Mouse (Mus musculus): Measurements from ENCODE around the gene Pdpr. TPM values are rescaled to one million over a fixed set of nuclear protein-coding genes. Genes with fewer than 3 reads are reported as not detected.
"Not testable (repeated sequence)": the region's sequence is repeated elsewhere in the genome, so short reads cannot be mapped to it uniquely, and the experiment has no call there.

Gene Pdpr
- polyA plus RNA-seq, 1 experiment from 2014 or later = 8.5 TPM

- no peak overlapping the region for H3K27ac ChIP-seq (ENCODE audit: low read depth, low read length)
- no peaks in the 10 kb centered on the region for H3K27me3 ChIP-seq (ENCODE audit: control insufficient read depth, insufficient read depth, low read length)
- H3K36me3 ChIP-seq (ENCODE audit: control insufficient read depth, insufficient read depth, low read length) = no peaks in the 10 kb centered on the region
- 34% methylated on average over 6 of the region's 6 CpGs for WGBS
- DNase-seq (ENCODE audit: low spot score) = no peak
- H3K4me1 ChIP-seq (replicated peaks; ENCODE audit: control insufficient read depth, insufficient read depth, low read length) = peaks cover 6% of the 10 kb centered on the region
- no peak overlapping the region for H3K4me3 ChIP-seq (ENCODE audit: low read depth, low read length)
- no peaks in the 10 kb centered on the region for H3K9me3 ChIP-seq (ENCODE audit: control insufficient read depth, low read length)
- no peak overlapping the region for H3K4me2 ChIP-seq (ENCODE audit: low read depth, low read length, severe bottlenecking)
- H3K9ac ChIP-seq (ENCODE audit: low read length) = no peak overlapping the region
- no peak for ATAC-seq (replicated peaks; ENCODE audit: low FRiP score)
Measured at GRCm38 (mm10) chr8:111079861-111080271, 14.6 kb upstream of the Pdpr start.

DNA sequence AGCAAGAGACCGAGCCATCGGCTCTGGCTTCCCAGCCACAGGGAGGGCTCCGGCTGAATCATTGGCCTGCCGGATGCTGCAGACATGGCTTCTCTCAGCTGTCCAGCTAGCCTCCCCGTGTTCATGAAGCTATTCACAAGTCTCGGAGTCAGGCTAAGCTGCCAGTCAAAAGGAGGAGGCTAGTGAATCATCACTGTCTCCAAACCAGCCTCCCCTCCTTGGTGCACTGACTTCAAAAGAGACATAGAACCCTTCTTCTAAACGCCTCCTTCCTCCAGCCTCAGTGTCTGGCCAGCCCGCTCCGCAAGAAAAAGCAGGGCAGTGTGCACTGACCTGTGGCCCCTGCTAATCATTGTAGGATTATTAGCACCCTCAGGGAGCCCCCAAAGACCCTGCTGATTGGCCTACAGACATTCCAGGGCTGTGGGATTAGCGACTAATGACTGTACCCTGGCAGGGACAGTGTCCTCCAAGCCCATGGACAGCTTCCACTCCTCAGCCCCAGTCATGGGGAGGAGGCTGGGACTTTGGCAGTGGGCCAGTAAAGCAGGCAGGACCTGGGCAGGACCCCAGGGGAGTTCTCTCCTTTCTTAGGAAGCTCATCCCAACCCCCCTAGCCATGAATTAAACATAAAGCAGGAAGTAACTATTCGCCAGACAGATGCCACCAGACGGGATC is 12.7 kb upstream of the Pdpr start:
- no peaks in the 10 kb centered on the region for H3K36me3 ChIP-seq (ENCODE audit: control insufficient read depth, insufficient read depth, low read length)
- H3K27ac ChIP-seq (ENCODE audit: low read depth, low read length) = no peak overlapping the region
- H3K9me3 ChIP-seq (ENCODE audit: control insufficient read depth, low read length) = no peaks in the 10 kb centered on the region
- H3K9ac ChIP-seq (ENCODE audit: low read length) = no peak overlapping the region; the same call in 1 of the 2 replicates
- ATAC-seq (replicated peaks; ENCODE audit: low FRiP score) = no peak
- 43% methylated on average over 12 of the region's 12 CpGs for WGBS
- H3K27me3 ChIP-seq (ENCODE audit: control insufficient read depth, insufficient read depth, low read length) = no peaks in the 10 kb centered on the region
- no peak for DNase-seq (ENCODE audit: low spot score)
- H3K4me1 ChIP-seq (replicated peaks; ENCODE audit: control insufficient read depth, insufficient read depth, low read length) = peaks cover 6% of the 10 kb centered on the region
- no peak overlapping the region for H3K4me3 ChIP-seq (ENCODE audit: low read depth, low read length)
- no peak overlapping the region for H3K4me2 ChIP-seq (ENCODE audit: low read depth, low read length, severe bottlenecking)

- not testable (repeated sequence) for H3K9me3 ChIP-seq (ENCODE audit: control insufficient read depth, low read length); H3K27me3 ChIP-seq (ENCODE audit: control insufficient read depth, insufficient read depth, low read length); H3K9ac ChIP-seq (ENCODE audit: low read length); DNase-seq (ENCODE audit: low spot score); H3K27ac ChIP-seq (ENCODE audit: low read depth, low read length); H3K36me3 ChIP-seq (ENCODE audit: control insufficient read depth, insufficient read depth, low read length); H3K4me1 ChIP-seq (replicated peaks; ENCODE audit: control insufficient read depth, insufficient read depth, low read length); H3K4me2 ChIP-seq (ENCODE audit: low read depth, low read length, severe bottlenecking); H3K4me3 ChIP-seq (ENCODE audit: low read depth, low read length); ATAC-seq (replicated peaks; ENCODE audit: low FRiP score)
- 93% methylated on average over 5 of the region's 5 CpGs for WGBS
Measured at GRCm38 (mm10) chr8:111083936-111084335, 10.5 kb upstream of the Pdpr start.

GRCm38 (mm10) chr8:111090126-111090525 is 4.3 kb upstream of the Pdpr start:
- DNase-seq (ENCODE audit: low spot score) (peak; percentile 90), ATAC-seq (replicated peaks; ENCODE audit: low FRiP score) (no peak)
- no peaks in the 10 kb centered on the region for H3K36me3 ChIP-seq (ENCODE audit: control insufficient read depth, insufficient read depth, low read length)
- H3K27ac ChIP-seq (ENCODE audit: low read depth, low read length) = no peak overlapping the region
- no peak overlapping the region for H3K9ac ChIP-seq (ENCODE audit: low read length)
- H3K4me3 ChIP-seq (ENCODE audit: low read depth, low read length) = no peak overlapping the region
- H3K4me2 ChIP-seq (ENCODE audit: low read depth, low read length, severe bottlenecking) = no peak overlapping the region
- 0% methylated on average over 2 of the region's 2 CpGs for WGBS
- H3K27me3 ChIP-seq (ENCODE audit: control insufficient read depth, insufficient read depth, low read length) = no peaks in the 10 kb centered on the region
- H3K4me1 ChIP-seq (replicated peaks; ENCODE audit: control insufficient read depth, insufficient read depth, low read length) = no peaks in the 10 kb centered on the region; the same call in 1 of the 2 replicates
- H3K9me3 ChIP-seq (ENCODE audit: control insufficient read depth, low read length) = no peaks in the 10 kb centered on the region

GRCm38 (mm10) chr8:111091706-111092105 is 2.7 kb upstream of the Pdpr start:
- H3K4me1 ChIP-seq (replicated peaks; ENCODE audit: control insufficient read depth, insufficient read depth, low read length) = no peaks in the 10 kb centered on the region; the same call in 1 of the 2 replicates
- ATAC-seq (replicated peaks; ENCODE audit: low FRiP score) (no peak), DNase-seq (ENCODE audit: low spot score) (no peak)
- H3K9me3 ChIP-seq (ENCODE audit: control insufficient read depth, low read length) = no peaks in the 10 kb centered on the region
- H3K36me3 ChIP-seq (ENCODE audit: control insufficient read depth, insufficient read depth, low read length) = no peaks in the 10 kb centered on the region
- no peak overlapping the region for H3K4me2 ChIP-seq (ENCODE audit: low read depth, low read length, severe bottlenecking)
- WGBS = 86% methylated on average over 7 of the region's 7 CpGs
- no peak overlapping the region for H3K9ac ChIP-seq (ENCODE audit: low read length)
- no peak overlapping the region for H3K27ac ChIP-seq (ENCODE audit: low read depth, low read length)
- H3K27me3 ChIP-seq (ENCODE audit: control insufficient read depth, insufficient read depth, low read length) = no peaks in the 10 kb centered on the region
- H3K4me3 ChIP-seq (ENCODE audit: low read depth, low read length) = no peak overlapping the region

DNA sequence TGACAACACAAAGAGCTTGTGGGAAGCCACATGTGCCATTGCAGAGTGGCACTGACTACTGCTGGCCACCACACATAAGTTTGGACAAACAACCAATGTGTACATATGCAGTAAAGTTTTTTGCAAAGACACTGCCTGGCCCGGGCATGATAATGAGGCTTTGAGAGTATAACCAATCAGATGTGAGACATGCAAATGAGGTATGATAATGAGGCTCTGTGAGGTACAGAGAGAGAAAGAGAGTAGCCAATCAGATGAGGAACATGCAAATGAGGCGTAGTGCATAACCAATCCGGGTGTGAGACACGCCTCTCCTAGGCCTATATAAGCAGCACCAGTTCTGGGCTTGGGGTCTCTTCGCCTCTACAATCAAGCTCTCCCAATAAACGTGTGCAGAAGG is 2.1 kb upstream of the Pdpr start, which contains the start of gene Clec18a:
TSS of gene Clec18a (minus strand) at position 101 of the 400 bp plus-strand sequence.
- not testable (repeated sequence) for DNase-seq (ENCODE audit: low spot score); ATAC-seq (replicated peaks; ENCODE audit: low FRiP score); H3K4me1 ChIP-seq (replicated peaks; ENCODE audit: control insufficient read depth, insufficient read depth, low read length); H3K9me3 ChIP-seq (ENCODE audit: control insufficient read depth, low read length); H3K4me2 ChIP-seq (ENCODE audit: low read depth, low read length, severe bottlenecking); H3K36me3 ChIP-seq (ENCODE audit: control insufficient read depth, insufficient read depth, low read length); H3K27ac ChIP-seq (ENCODE audit: low read depth, low read length); H3K9ac ChIP-seq (ENCODE audit: low read length); H3K27me3 ChIP-seq (ENCODE audit: control insufficient read depth, insufficient read depth, low read length); H3K4me3 ChIP-seq (ENCODE audit: low read depth, low read length)
- WGBS = 90% methylated on average over 5 of the region's 6 CpGs

GRCm38 (mm10) chr8:111094719-111095302 is 381 bp downstream of the Pdpr start:
- H3K27ac ChIP-seq (ENCODE audit: low read depth, low read length); H3K9me3 ChIP-seq (ENCODE audit: control insufficient read depth, low read length); H3K4me1 ChIP-seq (replicated peaks; ENCODE audit: control insufficient read depth, insufficient read depth, low read length); H3K27me3 ChIP-seq (ENCODE audit: control insufficient read depth, insufficient read depth, low read length); H3K36me3 ChIP-seq (ENCODE audit: control insufficient read depth, insufficient read depth, low read length); ATAC-seq (replicated peaks; ENCODE audit: low FRiP score): not testable (repeated sequence)
- under 1% methylated on average over 61 of the region's 69 CpGs for WGBS
- H3K9ac ChIP-seq (ENCODE audit: low read length) = peak overlapping the region; percentile 66
- peak overlapping the region; percentile 67 for H3K4me2 ChIP-seq (ENCODE audit: low read depth, low read length, severe bottlenecking)
- peak; percentile 57 for DNase-seq (ENCODE audit: low spot score)
- peak overlapping the region; percentile 57 for H3K4me3 ChIP-seq (ENCODE audit: low read depth, low read length)

GRCm38 (mm10) chr8:111114891-111115290 is 20.5 kb downstream of the Pdpr start:
- 94% methylated on average over 5 of the region's 5 CpGs for WGBS
- no peaks in the 10 kb centered on the region for H3K27me3 ChIP-seq (ENCODE audit: control insufficient read depth, insufficient read depth, low read length)
- H3K4me2 ChIP-seq (ENCODE audit: low read depth, low read length, severe bottlenecking) = no peak overlapping the region
- DNase-seq (ENCODE audit: low spot score) (no peak), ATAC-seq (replicated peaks; ENCODE audit: low FRiP score) (no peak)
- H3K4me1 ChIP-seq (replicated peaks; ENCODE audit: control insufficient read depth, insufficient read depth, low read length) = no peaks in the 10 kb centered on the region
- no peaks in the 10 kb centered on the region for H3K9me3 ChIP-seq (ENCODE audit: control insufficient read depth, low read length)
- H3K27ac ChIP-seq (ENCODE audit: low read depth, low read length) = no peak overlapping the region
- peaks cover 2% of the 10 kb centered on the region; the same call in 1 of the 2 replicates for H3K36me3 ChIP-seq (ENCODE audit: control insufficient read depth, insufficient read depth, low read length)
- no peak overlapping the region for H3K9ac ChIP-seq (ENCODE audit: low read length)
- H3K4me3 ChIP-seq (ENCODE audit: low read depth, low read length) = no peak overlapping the region

- Histone ChIP-seq H3K27ac (ENCODE audit: low read depth, low read length) (no peak overlapping the region), H3K27me3 (ENCODE audit: control insufficient read depth, insufficient read depth, low read length) (no peaks in the 10 kb centered on the region), H3K36me3 (ENCODE audit: control insufficient read depth, insufficient read depth, low read length) (peaks cover under 1% of the 10 kb centered on the region; the same call in 1 of the 2 replicates), H3K4me2 (ENCODE audit: low read depth, low read length, severe bottlenecking) (no peak overlapping the region), H3K4me1 (replicated peaks; ENCODE audit: control insufficient read depth, insufficient read depth, low read length) (no peaks in the 10 kb centered on the region), H3K9ac (ENCODE audit: low read length) (no peak overlapping the region), H3K4me3 (ENCODE audit: low read depth, low read length) (no peak overlapping the region), H3K9me3 (ENCODE audit: control insufficient read depth, low read length) (no peaks in the 10 kb centered on the region)
- no peak for ATAC-seq (replicated peaks; ENCODE audit: low FRiP score)
- no peak for DNase-seq (ENCODE audit: low spot score)
- 92% methylated on average over 3 of the region's 3 CpGs for WGBS
Measured at GRCm38 (mm10) chr8:111119481-111119880, 25.1 kb downstream of the Pdpr start.
